Mouse (Mus musculus): ENCODE results near the gene Itpr3.

The Itpr3 gene

GRCm38 (mm10) chr17:27073126-27073525, 16.0 kb downstream of the Itpr3 start:
- DNase-seq, result no peak

- DNase-seq, result no peak
Measured at GRCm38 (mm10) chr17:27073778-27074177, 16.7 kb downstream of the Itpr3 start.

GRCm38 (mm10) chr17:27074236-27074635, 17.1 kb downstream of the Itpr3 start:
- no peak for DNase-seq

GRCm38 (mm10) chr17:27074849-27075745, 18.0 kb downstream of the Itpr3 start:
- no peak for DNase-seq

- DNase-seq, result no peak
Measured at GRCm38 (mm10) chr17:27077133-27077532, 20.0 kb downstream of the Itpr3 start.

GRCm38 (mm10) chr17:27077920-27078319, 20.8 kb downstream of the Itpr3 start:
- peak; percentile 56 for DNase-seq

- no peak for DNase-seq
Measured at GRCm38 (mm10) chr17:27078499-27078898, 21.4 kb downstream of the Itpr3 start.

GRCm38 (mm10) chr17:27081868-27082267, 24.8 kb downstream of the Itpr3 start:
- no peak for DNase-seq

GRCm38 (mm10) chr17:27082796-27083195, 25.7 kb downstream of the Itpr3 start:
- no peak for DNase-seq

- no peak for DNase-seq
Measured at GRCm38 (mm10) chr17:27083601-27084000, 26.5 kb downstream of the Itpr3 start.

GRCm38 (mm10) chr17:27085676-27086075, 28.6 kb downstream of the Itpr3 start:
- DNase-seq, result peak; percentile 90

- peak; percentile 81 for DNase-seq
Measured at GRCm38 (mm10) chr17:27087426-27087825, 30.3 kb downstream of the Itpr3 start.

- DNase-seq, result no peak
Measured at GRCm38 (mm10) chr17:27090068-27090467, 33.0 kb downstream of the Itpr3 start.

GRCm38 (mm10) chr17:27095690-27096089, 38.6 kb downstream of the Itpr3 start:
- DNase-seq, result no peak

- DNase-seq, result no peak
Measured at GRCm38 (mm10) chr17:27101675-27102074, 44.6 kb downstream of the Itpr3 start.

- DNase-seq, result no peak
Measured at GRCm38 (mm10) chr17:27105698-27106470, 48.8 kb downstream of the Itpr3 start.

- peak; percentile 70 for DNase-seq
Measured at GRCm38 (mm10) chr17:27106745-27107144, 49.6 kb downstream of the Itpr3 start.

- no peak for DNase-seq
Measured at GRCm38 (mm10) chr17:27107936-27108335, 50.8 kb downstream of the Itpr3 start.

GRCm38 (mm10) chr17:27110072-27110471, 53.0 kb downstream of the Itpr3 start:
- no peak for DNase-seq

- no peak for DNase-seq
Measured at GRCm38 (mm10) chr17:27118676-27119539, 61.8 kb downstream of the Itpr3 start.

GRCm38 (mm10) chr17:27119540-27119895, 62.4 kb downstream of the Itpr3 start:
- DNase-seq, result no peak

- DNase-seq, result no peak
Measured at GRCm38 (mm10) chr17:27119954-27120353, 62.9 kb downstream of the Itpr3 start.

GRCm38 (mm10) chr17:27120561-27121024, 63.5 kb downstream of the Itpr3 start:
- DNase-seq, result peak; percentile 72
